Mouse (Mus musculus) intestine, postnatal 0 days (tissue): Measurements from ENCODE around the gene Cep57l1. TPM values are rescaled to one million over a fixed set of nuclear protein-coding genes. Genes with fewer than 3 reads are reported as not detected.

Source experiments
- ATAC-seq: fragments of 200-750 bp; cut with Nextera tagmentation; 2 replicates; pipeline ENCODE4 v1.8.0; 2017; ENCODE audit warnings: mild to moderate bottlenecking, moderate TSS enrichment, moderate library complexity
- H3K27ac ChIP-seq: fragments of 300-500 bp; sonication (generic); 2 replicates; pipeline ENCODE4 v1.5.1; 2014; ENCODE audit warnings: mild to moderate bottlenecking, low read depth, low read length, moderate library complexity
- H3K27me3 ChIP-seq: fragments of 300-500 bp; sonication (generic); replicated peaks from 2 replicates; pipeline ENCODE4 v1.6.1; 2014; ENCODE audit warnings: low read length, mixed read lengths; ENCODE audit not compliant: control insufficient read depth, insufficient read depth
- H3K36me3 ChIP-seq: fragments of 300-500 bp; sonication (generic); 2 replicates; pipeline ENCODE4 v1.6.1; 2014; ENCODE audit warnings: mild to moderate bottlenecking, moderate library complexity; ENCODE audit not compliant: control insufficient read depth, insufficient read depth
- H3K4me1 ChIP-seq: fragments of 300-500 bp; sonication (generic); replicated peaks from 2 replicates; pipeline ENCODE4 v1.6.1; 2014; ENCODE audit warnings: antibody characterized with exemption, low read length, mixed read lengths; ENCODE audit not compliant: control insufficient read depth, insufficient read depth
- H3K4me2 ChIP-seq: fragments of 300-500 bp; sonication (generic); replicated peaks from 2 replicates; pipeline ENCODE4 v1.6.1; 2014; ENCODE audit warnings: low read depth, mild to moderate bottlenecking, moderate library complexity
- H3K4me3 ChIP-seq: fragments of 300-500 bp; sonication (generic); 2 replicates; pipeline ENCODE4 v1.5.1; 2014; ENCODE audit warnings: low read depth, low read length
- H3K9ac ChIP-seq: fragments of 300-500 bp; sonication (generic); 2 replicates; pipeline ENCODE4 v1.6.1; 2014; ENCODE audit warnings: mild to moderate bottlenecking, low read depth, low read length
- H3K9me3 ChIP-seq: fragments of 300-500 bp; sonication (generic); 2 replicates; pipeline ENCODE4 v1.6.1; 2016; ENCODE audit warnings: mixed run types; ENCODE audit not compliant: control insufficient read depth
- CTCF ChIP-seq: sonication (generic); IDR thresholded peaks from 2 replicates; pipeline ENCODE4 v1.5.1; 2016; ENCODE audit warnings: low read depth, mild to moderate bottlenecking, control low read depth, antibody characterized with exemption, moderate library complexity
- WGBS: fragments of 180-500 bp; shearing (Covaris S2); extraction: QIAGEN DNeasy Blood & Tissue Kit; methylation state at CpG from one replicate; pipeline ENCODE4 v1.1.7; 2014; 5-methylcytosine and 5-hydroxymethylcytosine counted together
- microRNA-seq: library from miRNA; unstranded; fragments of <30 nt; microRNA quantifications from one replicate; pipeline ENCODE4, GENCODE M21; 2016
- polyA plus RNA-seq: library from polyadenylated mRNA; unstranded; fragments of >200 nt; fragmentation: Nextera tagmentation; extraction: Ambion mirVana; gene quantifications from 2 replicates; pipeline ENCODE4 v1.2.1, GENCODE M21; 2015

Gene Cep57l1
- polyA plus RNA-seq, 1 experiment from 2014 or later = 5.3 TPM

DNA sequence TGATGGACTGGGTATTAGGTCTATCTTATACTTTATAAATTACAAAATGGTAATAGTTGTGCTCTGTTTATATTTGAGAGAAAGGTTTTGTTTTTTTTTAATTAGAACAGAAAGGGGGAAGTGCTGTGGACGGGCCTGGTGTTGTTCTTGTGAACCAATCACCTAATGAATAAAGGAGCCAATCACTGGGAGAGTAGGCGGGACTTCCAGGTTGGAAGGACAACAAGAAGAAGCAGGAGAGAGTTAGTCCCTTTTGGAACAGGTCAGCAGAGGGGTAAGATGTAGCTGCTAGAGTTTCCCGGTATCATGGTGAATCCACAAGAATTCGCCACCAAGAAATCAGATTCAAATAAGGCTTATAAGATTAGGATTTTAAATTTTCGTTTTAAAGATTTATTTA is 139.5 kb downstream of the Cep57l1 start:
- H3K27ac ChIP-seq = no peak overlapping the region
- 81% methylated on average over 5 of the region's 5 CpGs for WGBS
- no peaks in the 10 kb centered on the region for H3K36me3 ChIP-seq
- H3K4me3 ChIP-seq = no peak overlapping the region
- H3K4me2 ChIP-seq = no peak overlapping the region
- no peak for TF ChIP-seq CTCF
- no peaks in the 10 kb centered on the region for H3K9me3 ChIP-seq
- no peaks in the 10 kb centered on the region for H3K4me1 ChIP-seq
- no peaks in the 10 kb centered on the region for H3K27me3 ChIP-seq
- no peak for ATAC-seq
- no peak overlapping the region for H3K9ac ChIP-seq

Small RNA genes lying within 50 kb of the gene (microRNA-seq; reads per million reads assigned to microRNA genes)
- gene Mir3473b = not detected

Other genes starting within 250 kb of the Cep57l1 start
- 8.3 and 8.4 TPM in 2 replicates for gene Ccdc162, start 93.2 kb downstream of the Cep57l1 start, polyA plus RNA-seq
- 26.2 and 27.3 TPM in 2 replicates for gene Sesn1, start 64 bp upstream of the Cep57l1 start, polyA plus RNA-seq
- gene Armc2, start 208.6 kb upstream of the Cep57l1 start, polyA plus RNA-seq = 0.77 and 1.2 TPM in 2 replicates